Mouse (Mus musculus): Measurements from ENCODE around the gene Srgap2. TPM values are rescaled to one million over a fixed set of nuclear protein-coding genes. Genes with fewer than 3 reads are reported as not detected.

Srgap2 gene
- polyA plus RNA-seq, 1 experiment from 2014 or later: 33.6 TPM

DNA sequence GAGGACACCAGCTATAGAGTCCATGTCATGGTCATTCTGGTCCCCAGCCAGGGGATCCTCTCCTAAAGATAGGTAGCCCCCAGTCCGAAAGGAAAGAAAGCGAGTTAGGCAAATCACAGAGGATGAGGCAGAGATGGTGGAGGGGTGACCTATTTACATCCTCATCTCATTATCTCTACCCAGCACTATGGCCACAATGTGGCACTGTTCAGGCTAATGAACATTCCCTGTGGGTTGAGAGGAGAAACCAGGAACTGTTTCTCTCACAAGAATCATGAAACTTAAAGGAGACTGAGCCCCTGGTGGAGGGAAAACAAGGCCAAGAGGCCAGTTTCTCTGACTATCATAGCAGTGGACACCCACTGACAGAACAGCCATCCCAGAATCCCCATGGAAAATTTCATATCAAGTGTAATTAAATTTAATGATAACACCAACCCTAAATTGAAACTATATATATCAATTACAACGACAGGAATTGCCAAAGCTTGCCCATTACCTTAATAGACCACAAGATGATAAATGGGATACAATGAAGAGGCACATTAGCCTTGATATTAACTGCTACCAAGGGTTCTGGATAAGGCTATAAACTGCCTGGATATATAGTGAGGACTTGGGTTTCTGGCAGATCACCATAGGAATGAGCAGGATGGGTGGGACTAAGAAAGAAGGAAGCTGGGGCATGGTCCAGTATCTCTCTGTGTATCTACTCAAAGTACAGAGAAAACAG lies 207.4 kb downstream of the Srgap2 start:
- ATAC-seq (ENCODE audit: low FRiP score): peak; percentile 68
- Histone ChIP-seq H3K27me3 (ENCODE audit: control insufficient read depth, insufficient read depth, low read length) (no peaks in the 10 kb centered on the region), H3K4me1 (replicated peaks; ENCODE audit: control insufficient read depth, insufficient read depth, low read length) (no peaks in the 10 kb centered on the region)

DNA sequence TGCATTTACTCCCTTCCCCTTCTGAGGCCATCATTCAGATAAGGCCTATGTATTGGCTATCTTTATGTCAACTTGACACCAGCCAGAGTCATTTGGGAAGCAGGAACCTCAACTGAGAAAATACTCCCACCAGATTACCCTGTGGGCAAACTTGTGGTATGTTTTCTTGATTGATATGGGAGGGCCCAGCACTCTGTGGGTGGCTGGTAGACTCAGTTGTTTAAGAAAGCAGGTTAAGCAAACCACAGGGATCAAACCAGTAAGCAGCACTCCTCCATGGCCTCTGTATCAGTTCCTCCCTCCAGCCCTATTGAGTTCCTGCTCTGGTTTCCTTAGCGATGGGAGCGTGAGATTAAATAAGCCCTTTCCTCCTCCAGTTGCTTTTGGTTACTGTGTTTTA lies 208.8 kb downstream of the Srgap2 start:
- Histone ChIP-seq H3K9me3 (ENCODE audit: control insufficient read depth, low read length) (no peaks in the 10 kb centered on the region), H3K27ac (no peak overlapping the region), H3K9ac (no peak overlapping the region), H3K4me2 (replicated peaks) (no peak overlapping the region), H3K27me3 (ENCODE audit: control insufficient read depth, insufficient read depth, low read length) (no peaks in the 10 kb centered on the region), H3K36me3 (replicated peaks; ENCODE audit: control insufficient read depth, insufficient read depth) (peaks cover 70% of the 10 kb centered on the region), H3K4me3 (replicated peaks; ENCODE audit: low read length) (no peak overlapping the region), H3K4me1 (replicated peaks; ENCODE audit: control insufficient read depth, insufficient read depth, low read length) (no peaks in the 10 kb centered on the region)
- no peak for ATAC-seq (ENCODE audit: low FRiP score)
- 88% methylated on average over 2 of the region's 2 CpGs for WGBS
- DNase-seq (ENCODE audit: low spot score): no peak

More for the DNA sequence above, 207.4 kb downstream of the Srgap2 start:
- H3K9ac ChIP-seq: no peak overlapping the region
- no peak overlapping the region for H3K4me3 ChIP-seq (replicated peaks; ENCODE audit: low read length)
- WGBS: 84% methylated on average over 3 of the region's 3 CpGs
- DNase-seq (ENCODE audit: low spot score): no peak
- peaks cover 66% of the 10 kb centered on the region for H3K36me3 ChIP-seq (replicated peaks; ENCODE audit: control insufficient read depth, insufficient read depth)
- no peaks in the 10 kb centered on the region for H3K9me3 ChIP-seq (ENCODE audit: control insufficient read depth, low read length)
- H3K27ac ChIP-seq: no peak overlapping the region
- no peak overlapping the region for H3K4me2 ChIP-seq (replicated peaks)

DNA sequence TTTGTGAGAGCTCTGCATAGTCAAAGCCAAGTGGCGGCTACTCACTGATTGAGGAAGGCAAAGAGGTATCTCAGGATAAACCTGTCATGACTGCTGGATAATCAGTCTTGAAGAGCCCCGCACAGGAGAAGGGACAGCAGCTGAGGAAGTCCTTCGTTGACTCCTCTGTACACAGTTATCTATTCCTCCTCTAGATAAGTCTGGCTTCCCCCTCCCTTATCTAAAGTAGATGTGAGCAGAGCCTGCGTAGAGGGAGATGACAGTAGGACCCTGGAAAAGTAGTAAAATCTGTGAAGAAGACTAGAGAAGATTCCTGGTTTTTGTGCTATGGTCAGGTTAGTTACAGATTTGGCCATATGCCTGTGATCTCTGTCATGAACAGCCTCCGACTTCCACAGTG lies 209.5 kb downstream of the Srgap2 start:
- ATAC-seq (ENCODE audit: low FRiP score): no peak
- WGBS: 95% methylated on average over 5 of the region's 5 CpGs
- H3K9ac ChIP-seq: no peak overlapping the region

DNA sequence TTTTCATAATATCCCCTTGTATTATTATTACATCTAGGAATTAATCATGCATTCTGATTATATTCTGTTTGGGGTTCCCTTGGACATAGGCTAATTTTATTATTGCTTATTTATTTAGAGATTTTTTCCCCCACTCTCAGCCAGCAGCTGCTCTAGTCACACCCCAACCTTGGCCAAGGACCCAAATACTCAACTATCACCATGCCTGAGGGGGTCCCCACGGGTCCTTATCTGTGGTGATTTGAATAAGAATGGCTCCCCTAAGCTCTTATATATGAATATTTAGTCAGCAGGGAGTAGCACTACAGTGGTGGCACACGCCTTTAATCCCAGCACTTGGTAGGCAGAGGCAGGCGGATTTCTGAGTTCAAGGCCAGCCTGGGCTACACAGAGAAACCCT lies 215.9 kb downstream of the Srgap2 start:
- ATAC-seq (ENCODE audit: low FRiP score) (no peak), DNase-seq (ENCODE audit: low spot score) (no peak)
- Histone ChIP-seq H3K27ac (no peak overlapping the region), H3K4me3 (replicated peaks; ENCODE audit: low read length) (no peak overlapping the region), H3K9ac (no peak overlapping the region), H3K9me3 (ENCODE audit: control insufficient read depth, low read length) (no peaks in the 10 kb centered on the region), H3K27me3 (ENCODE audit: control insufficient read depth, insufficient read depth, low read length) (no peaks in the 10 kb centered on the region), H3K4me2 (replicated peaks) (no peak overlapping the region), H3K4me1 (replicated peaks; ENCODE audit: control insufficient read depth, insufficient read depth, low read length) (no peaks in the 10 kb centered on the region), H3K36me3 (replicated peaks; ENCODE audit: control insufficient read depth, insufficient read depth) (peaks cover 52% of the 10 kb centered on the region)
- 86% methylated on average over 3 of the region's 3 CpGs for WGBS

More for the DNA sequence above, 209.5 kb downstream of the Srgap2 start:
- Histone ChIP-seq H3K4me1 (replicated peaks; ENCODE audit: control insufficient read depth, insufficient read depth, low read length) (no peaks in the 10 kb centered on the region), H3K36me3 (replicated peaks; ENCODE audit: control insufficient read depth, insufficient read depth) (peaks cover 78% of the 10 kb centered on the region), H3K27me3 (ENCODE audit: control insufficient read depth, insufficient read depth, low read length) (no peaks in the 10 kb centered on the region), H3K4me3 (replicated peaks; ENCODE audit: low read length) (no peak overlapping the region), H3K27ac (no peak overlapping the region), H3K9me3 (ENCODE audit: control insufficient read depth, low read length) (no peaks in the 10 kb centered on the region), H3K4me2 (replicated peaks) (no peak overlapping the region)
- no peak for DNase-seq (ENCODE audit: low spot score)

DNA sequence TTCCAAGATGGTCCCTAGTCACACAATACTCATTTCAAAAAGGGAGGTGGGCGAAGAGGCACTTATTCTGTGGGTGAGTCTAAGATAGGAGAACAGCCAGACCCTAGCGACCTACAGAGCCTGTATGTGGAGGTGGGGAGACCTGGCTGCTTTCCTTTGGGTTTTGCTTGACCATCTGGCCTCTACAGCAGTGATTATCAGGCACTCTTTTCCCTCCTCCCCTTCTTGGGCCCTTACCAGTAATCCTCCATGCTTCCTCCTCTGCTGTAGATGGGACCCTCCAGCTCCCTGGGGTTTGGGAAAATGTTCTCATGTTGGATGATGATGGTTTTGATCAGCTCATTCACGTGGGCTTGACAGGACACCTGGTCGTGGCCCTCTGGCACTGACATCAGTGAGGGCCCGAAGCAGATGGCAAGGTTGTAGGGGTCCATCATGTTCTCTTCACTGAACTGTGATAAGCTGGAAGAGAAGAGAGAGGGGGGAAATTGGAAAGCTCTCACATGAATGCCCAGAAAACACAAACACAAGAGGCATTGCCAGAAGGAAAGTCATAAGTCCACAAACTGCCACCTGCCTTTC lies 216.8 kb downstream of the Srgap2 start:
- H3K36me3 ChIP-seq (replicated peaks; ENCODE audit: control insufficient read depth, insufficient read depth): peaks cover 42% of the 10 kb centered on the region

DNA sequence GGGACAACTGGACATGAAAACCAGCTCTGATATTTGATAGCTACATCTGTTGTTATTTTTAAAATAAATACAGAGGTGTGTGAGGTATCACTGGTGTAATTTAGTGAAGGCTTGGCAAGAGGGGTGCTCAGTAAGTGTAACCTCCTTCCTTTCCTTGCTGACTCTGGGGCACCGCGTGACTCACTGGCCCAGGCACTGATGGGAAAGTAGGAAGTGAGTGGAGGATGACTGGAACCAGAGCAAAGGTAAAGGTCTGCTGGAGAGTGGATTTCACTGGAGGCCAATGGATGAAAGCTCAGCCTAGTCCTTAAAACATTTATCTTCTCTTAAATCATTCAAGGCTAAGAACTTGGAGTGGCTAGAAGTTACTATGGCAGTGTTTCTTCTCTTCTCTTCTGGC lies 226.4 kb downstream of the Srgap2 start:
- H3K9ac ChIP-seq: no peak overlapping the region
- H3K36me3 ChIP-seq (replicated peaks; ENCODE audit: control insufficient read depth, insufficient read depth): peaks cover 52% of the 10 kb centered on the region
- H3K4me3 ChIP-seq (replicated peaks; ENCODE audit: low read length): no peak overlapping the region
- no peak overlapping the region for H3K4me2 ChIP-seq (replicated peaks)
- WGBS: 100% methylated on average over 2 of the region's 2 CpGs
- ATAC-seq (ENCODE audit: low FRiP score) (no peak), DNase-seq (ENCODE audit: low spot score) (no peak)
- no peak overlapping the region for H3K27ac ChIP-seq
- no peaks in the 10 kb centered on the region for H3K9me3 ChIP-seq (ENCODE audit: control insufficient read depth, low read length)
- H3K27me3 ChIP-seq (ENCODE audit: control insufficient read depth, insufficient read depth, low read length): no peaks in the 10 kb centered on the region
- no peaks in the 10 kb centered on the region for H3K4me1 ChIP-seq (replicated peaks; ENCODE audit: control insufficient read depth, insufficient read depth, low read length)

More for the DNA sequence above, 216.8 kb downstream of the Srgap2 start:
- no peaks in the 10 kb centered on the region for H3K27me3 ChIP-seq (ENCODE audit: control insufficient read depth, insufficient read depth, low read length)
- no peak overlapping the region for H3K4me2 ChIP-seq (replicated peaks)
- H3K9me3 ChIP-seq (ENCODE audit: control insufficient read depth, low read length): no peaks in the 10 kb centered on the region
- no peaks in the 10 kb centered on the region for H3K4me1 ChIP-seq (replicated peaks; ENCODE audit: control insufficient read depth, insufficient read depth, low read length)
- no peak overlapping the region for H3K9ac ChIP-seq
- DNase-seq (ENCODE audit: low spot score) (no peak), ATAC-seq (ENCODE audit: low FRiP score) (no peak)
- H3K27ac ChIP-seq: no peak overlapping the region
- H3K4me3 ChIP-seq (replicated peaks; ENCODE audit: low read length): no peak overlapping the region
- WGBS: 90% methylated on average over 5 of the region's 5 CpGs

DNA sequence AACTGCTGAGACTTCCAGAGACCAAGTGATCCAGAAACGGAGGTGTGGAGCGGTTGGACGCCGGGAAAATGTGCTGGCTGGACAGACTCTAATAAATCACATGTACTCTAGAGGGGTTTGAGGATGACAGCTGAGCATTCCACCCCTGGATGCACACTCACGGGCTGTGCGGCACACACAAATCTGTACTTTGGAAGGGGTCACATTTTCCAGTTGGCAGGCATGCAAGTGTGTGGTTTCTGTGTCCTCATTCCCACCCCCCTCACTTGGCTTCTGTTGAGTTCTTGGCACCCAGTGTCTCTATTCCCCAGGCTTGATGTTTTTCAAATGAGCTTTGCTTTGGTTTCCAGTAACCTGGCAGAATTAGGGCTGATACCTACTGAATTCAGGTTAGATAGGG lies 227.4 kb downstream of the Srgap2 start:
- no peaks in the 10 kb centered on the region for H3K27me3 ChIP-seq (ENCODE audit: control insufficient read depth, insufficient read depth, low read length)
- DNase-seq (ENCODE audit: low spot score) (no peak), ATAC-seq (ENCODE audit: low FRiP score) (no peak)
- no peak overlapping the region for H3K9ac ChIP-seq
- 63% methylated on average over 6 of the region's 6 CpGs for WGBS
- H3K4me3 ChIP-seq (replicated peaks; ENCODE audit: low read length): no peak overlapping the region
- no peaks in the 10 kb centered on the region for H3K9me3 ChIP-seq (ENCODE audit: control insufficient read depth, low read length)
- no peak overlapping the region for H3K4me2 ChIP-seq (replicated peaks)
- H3K27ac ChIP-seq: no peak overlapping the region
- H3K4me1 ChIP-seq (replicated peaks; ENCODE audit: control insufficient read depth, insufficient read depth, low read length): no peaks in the 10 kb centered on the region
- H3K36me3 ChIP-seq (replicated peaks; ENCODE audit: control insufficient read depth, insufficient read depth): peaks cover 62% of the 10 kb centered on the region

DNA sequence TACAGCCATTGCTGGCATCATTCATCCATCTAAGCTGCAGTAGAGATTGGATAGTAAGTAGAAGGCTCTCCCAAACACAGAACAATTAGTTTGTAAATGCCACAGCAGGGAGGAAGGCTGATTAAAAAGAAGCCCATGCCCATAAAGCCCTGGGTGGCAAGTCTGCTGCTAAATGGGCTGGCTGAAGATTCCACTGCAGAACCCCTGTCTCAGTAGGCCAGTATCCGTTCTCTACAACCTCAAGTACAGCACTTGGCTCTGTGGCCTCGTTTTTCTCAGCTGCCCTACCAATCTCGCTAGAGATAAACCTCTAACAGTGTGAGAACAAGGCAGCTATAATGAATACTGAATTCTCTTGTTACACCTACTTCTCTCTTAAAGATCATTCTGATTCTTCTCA lies 227.9 kb downstream of the Srgap2 start:
- Histone ChIP-seq H3K36me3 (replicated peaks; ENCODE audit: control insufficient read depth, insufficient read depth) (peaks cover 65% of the 10 kb centered on the region), H3K27me3 (ENCODE audit: control insufficient read depth, insufficient read depth, low read length) (no peaks in the 10 kb centered on the region), H3K9me3 (ENCODE audit: control insufficient read depth, low read length) (no peaks in the 10 kb centered on the region), H3K4me2 (replicated peaks) (no peak overlapping the region), H3K4me3 (replicated peaks; ENCODE audit: low read length) (no peak overlapping the region), H3K27ac (no peak overlapping the region), H3K9ac (no peak overlapping the region), H3K4me1 (replicated peaks; ENCODE audit: control insufficient read depth, insufficient read depth, low read length) (no peaks in the 10 kb centered on the region)
- ATAC-seq (ENCODE audit: low FRiP score): no peak
- 39% methylated on average over 3 of the region's 3 CpGs for WGBS
- DNase-seq (ENCODE audit: low spot score): no peak

DNA sequence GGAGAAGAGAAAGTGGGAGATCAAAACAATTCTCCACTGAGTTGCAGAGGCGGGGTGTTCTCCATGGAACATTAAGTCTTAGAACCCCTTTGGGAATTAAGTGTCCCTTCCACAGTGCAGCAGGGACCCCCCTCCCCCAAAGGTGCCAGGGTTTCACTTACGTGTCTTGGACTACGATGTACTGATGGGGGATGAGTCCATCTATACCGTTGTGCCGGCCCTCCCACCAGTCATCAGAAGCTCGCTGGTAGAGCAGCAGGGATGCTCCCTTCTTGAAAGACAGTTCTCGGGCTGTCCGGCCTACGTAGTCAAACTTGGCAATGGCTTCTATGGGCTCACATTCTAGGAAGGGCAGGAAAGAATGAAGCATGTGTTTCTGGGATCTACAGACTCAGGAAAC lies 229.0 kb downstream of the Srgap2 start:
- Histone ChIP-seq H3K4me3 (replicated peaks; ENCODE audit: low read length) (no peak overlapping the region), H3K9ac (no peak overlapping the region), H3K4me2 (replicated peaks) (no peak overlapping the region), H3K9me3 (ENCODE audit: control insufficient read depth, low read length) (no peaks in the 10 kb centered on the region), H3K27ac (no peak overlapping the region), H3K27me3 (ENCODE audit: control insufficient read depth, insufficient read depth, low read length) (no peaks in the 10 kb centered on the region), H3K4me1 (replicated peaks; ENCODE audit: control insufficient read depth, insufficient read depth, low read length) (no peaks in the 10 kb centered on the region), H3K36me3 (replicated peaks; ENCODE audit: control insufficient read depth, insufficient read depth) (peaks cover 70% of the 10 kb centered on the region)
- DNase-seq (ENCODE audit: low spot score) (no peak), ATAC-seq (ENCODE audit: low FRiP score) (no peak)
- WGBS: 88% methylated on average over 9 of the region's 9 CpGs
